Mouse (Mus musculus) adrenal gland, adult (tissue): ENCODE data around the gene Myh14.

Experiments
- DNase-seq, 2 experiments: peaks; one replicate each; pipeline ENCODE4 v3.0.0; 2022 to 2023; ENCODE audit warnings: low spot score in 1 of 2; ENCODE audit not compliant: inconsistent age in 2 of 2

Myh14 gene

DNA sequence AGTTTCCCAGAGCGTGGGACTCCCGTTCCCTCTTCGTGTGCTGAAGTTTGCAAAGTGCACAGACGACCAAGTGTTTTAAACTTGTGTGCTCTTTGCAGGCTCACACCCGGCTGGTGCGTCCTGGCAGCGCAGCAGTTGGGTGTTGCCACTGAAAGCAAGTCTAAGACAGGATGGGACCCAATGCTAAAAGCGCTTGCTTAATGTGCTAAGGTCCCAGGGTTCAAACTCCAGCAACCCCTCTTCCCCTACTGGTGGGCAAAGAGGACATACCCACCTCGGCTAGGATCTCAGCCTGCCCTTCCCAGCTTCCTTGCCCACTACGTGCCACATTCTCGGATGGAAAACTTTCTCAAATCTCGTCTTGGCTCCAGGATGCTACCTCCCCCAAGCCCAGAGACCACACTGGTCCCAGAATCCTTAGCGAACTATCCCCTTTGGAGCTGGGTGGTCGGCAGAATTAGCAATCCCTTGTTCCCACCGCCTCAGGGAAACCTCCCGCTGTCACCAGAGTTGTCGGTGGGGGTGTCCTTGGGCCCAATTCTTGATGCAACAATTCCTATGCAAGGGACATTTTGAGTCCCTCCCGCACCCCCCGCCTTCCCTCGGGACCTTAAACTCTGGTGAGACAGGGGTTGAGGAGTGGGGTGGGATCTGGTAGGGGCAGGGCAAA, 67.3 kb downstream of the Myh14 start:
- DNase-seq, result no peak

DNA sequence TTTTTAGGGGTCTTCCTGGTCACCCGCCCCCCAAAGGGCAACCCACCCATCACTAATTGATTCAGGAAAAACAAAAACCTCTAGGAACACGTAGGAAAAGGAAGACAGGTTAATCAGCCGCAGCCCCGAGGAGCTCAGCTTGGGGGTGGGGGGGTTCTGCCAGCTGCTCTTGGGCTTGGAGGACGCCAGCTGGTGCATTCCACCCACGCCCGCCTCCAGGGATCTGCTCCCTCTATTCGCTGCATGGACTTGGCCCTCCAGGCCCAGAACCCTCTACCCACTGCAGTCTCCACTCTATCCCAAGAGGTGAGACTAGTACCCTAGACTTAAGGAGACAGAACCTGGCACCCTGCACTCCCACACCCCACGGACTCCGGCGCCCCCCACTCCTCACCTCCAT, 68.2 kb downstream of the Myh14 start:
- DNase-seq, result no peak

DNA sequence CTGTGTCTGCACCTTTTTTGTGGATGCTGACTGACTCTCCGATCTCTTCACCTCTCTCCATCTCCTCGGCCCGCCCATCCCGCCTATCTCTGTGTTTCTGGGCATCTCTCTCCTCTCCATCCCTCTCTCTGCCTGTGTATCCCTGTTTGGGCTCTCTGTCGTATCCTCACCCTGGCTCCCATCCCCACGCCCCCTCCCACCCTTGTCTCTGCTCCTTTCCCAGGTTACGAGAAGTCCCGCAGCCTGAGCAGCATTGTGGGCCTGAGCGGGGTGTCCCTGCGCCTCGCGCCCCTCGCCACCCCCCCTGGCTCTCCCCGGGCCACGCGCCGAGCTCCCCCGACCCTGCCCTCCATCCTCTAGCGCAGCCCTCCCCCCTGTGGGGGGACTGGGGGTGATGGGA, 69.0 kb downstream of the Myh14 start:
- DNase-seq, result no peak

DNA sequence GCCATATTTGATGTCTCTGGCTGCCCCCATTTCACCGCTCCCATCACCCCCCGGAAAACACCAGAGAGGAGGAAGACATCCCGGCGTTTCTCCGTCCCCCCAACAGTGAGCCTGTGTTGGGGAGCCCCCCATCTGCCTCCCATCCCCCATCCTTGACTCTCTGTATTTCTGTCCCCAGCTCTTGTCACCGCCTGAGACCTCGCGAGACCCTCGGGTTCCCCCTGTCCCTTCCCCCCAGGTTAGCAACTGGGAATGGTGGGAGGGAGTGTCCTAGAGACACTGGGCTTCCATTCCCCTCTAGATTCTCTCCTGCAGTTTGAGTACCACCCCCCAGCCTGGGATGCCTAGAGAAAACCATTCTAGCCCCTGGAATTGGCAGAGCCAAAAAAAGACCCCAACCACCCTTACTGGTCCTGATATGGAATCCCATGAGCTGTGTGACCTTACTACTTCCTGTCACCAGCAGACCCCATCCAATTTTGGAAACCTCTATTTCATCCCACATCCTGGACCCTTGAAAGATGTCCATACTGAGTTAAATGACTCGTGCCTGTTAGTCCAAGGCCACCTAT, 69.9 kb downstream of the Myh14 start:
- no peak for DNase-seq

DNA sequence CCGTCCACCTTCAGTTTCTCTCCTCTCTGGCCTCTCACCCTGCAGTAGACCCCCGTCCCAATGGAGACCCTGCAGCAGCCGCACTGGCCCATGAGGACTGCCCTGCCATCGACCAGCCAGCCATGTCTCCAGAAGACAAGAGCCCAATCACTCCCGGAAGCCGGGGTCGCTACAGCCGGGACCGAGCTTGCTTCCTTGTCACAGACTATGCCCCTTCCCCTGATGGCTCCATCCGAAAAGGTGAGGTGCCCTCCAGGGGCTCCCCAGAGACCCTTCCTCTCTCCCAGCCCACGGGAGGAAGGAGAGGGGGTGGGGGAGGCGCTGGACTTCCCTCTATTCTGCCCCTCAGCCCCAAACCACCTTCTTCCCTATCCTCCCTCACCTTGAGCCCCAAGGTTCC, 72.3 kb downstream of the Myh14 start:
- DNase-seq, result no peak

DNA sequence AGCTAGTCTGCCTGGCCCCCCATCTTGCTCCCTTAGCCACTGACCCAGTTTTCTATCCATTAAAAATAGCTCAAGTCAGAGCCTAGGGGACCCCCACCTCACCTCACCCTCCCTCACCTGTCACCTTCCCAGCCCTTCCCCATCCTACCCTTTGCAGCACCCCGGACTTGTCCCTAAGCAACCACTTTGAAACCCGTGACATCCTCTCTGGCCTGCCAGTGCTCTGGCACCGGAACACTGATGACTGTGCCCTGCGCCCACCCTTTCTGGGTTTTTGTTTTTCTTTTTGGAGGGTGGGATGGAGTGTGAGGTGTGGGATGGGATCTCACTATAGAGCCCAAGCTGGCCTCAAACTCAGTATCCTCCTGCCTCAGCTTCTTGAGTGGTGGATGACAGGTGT, 73.0 kb downstream of the Myh14 start:
- no peak for DNase-seq

DNA sequence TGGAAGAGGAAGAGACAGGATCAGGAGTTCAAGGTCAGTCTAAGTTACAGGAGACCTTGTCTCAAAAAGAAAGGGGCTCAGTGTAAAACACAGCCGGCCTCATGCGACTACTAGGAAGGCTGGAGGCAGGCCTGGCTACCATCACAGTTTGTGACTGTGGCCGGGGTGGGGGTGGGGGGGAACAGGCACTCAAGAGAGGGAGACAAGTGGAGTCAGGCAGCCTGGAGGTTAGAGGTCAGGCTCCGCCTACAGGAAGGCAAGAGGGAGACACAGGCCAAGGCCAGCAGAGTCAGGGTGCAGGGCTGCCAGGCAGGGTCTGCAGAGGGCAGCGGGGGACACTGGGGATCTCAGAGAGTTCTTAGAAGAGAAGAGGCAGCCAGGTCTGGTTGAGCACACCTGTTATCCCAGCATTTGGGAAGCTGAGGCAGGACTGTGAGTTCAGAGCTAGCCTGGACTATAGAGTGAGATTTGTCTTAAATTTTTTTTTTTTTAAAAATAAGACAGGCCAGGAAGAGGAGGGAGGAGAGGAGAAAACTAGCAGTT, 73.6 kb downstream of the Myh14 start:
- DNase-seq, result no peak

- DNase-seq, result no peak
Observed at GRCm38 (mm10) chr7:44596051-44596450, 74.6 kb downstream of the Myh14 start.

- no peak for DNase-seq
Observed at GRCm38 (mm10) chr7:44595131-44595561, 75.5 kb downstream of the Myh14 start.

GRCm38 (mm10) chr7:44594291-44594690, 76.4 kb downstream of the Myh14 start:
- DNase-seq, result no peak

- DNase-seq, result peak; percentile 88 to 92
Observed at GRCm38 (mm10) chr7:44593775-44594174, 76.9 kb downstream of the Myh14 start.

GRCm38 (mm10) chr7:44593051-44593450, 77.6 kb downstream of the Myh14 start:
- no peak for DNase-seq

DNA sequence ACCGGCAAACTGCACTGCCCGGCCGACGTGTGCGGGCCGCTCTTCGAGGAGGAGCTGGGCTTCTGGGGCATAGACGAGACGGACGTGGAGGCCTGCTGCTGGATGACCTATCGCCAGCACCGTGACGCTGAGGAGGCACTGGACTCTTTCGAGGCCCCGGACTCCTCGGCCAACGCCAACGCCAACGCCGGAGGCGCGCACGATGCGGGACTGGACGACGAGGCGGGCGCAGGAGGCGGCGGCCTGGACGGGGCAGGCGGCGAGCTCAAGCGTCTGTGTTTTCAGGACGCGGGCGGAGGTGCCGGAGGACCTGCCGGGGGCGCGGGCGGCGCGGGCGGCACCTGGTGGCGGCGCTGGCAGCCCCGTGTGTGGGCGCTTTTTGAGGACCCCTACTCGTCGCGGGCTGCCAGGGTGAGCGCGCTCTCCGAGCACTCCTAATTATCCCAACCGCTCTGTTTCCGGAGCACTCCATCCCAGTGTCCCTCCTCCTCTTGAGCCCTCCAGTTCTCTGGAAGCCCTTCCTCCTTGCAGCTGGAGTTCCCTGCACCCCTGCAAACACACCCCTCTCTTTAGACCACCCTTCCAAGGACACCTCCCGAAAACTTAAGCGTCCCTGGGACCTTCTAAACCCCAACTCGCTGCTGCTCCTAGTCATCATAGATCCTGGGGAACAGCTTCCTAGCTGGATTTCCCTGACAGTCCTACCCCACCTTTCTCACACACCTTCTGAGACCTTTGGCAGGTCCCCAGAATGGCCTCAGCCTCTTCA, 79.1 kb downstream of the Myh14 start:
- DNase-seq, result peak in 1 of 2 experiments; percentile 59

DNA sequence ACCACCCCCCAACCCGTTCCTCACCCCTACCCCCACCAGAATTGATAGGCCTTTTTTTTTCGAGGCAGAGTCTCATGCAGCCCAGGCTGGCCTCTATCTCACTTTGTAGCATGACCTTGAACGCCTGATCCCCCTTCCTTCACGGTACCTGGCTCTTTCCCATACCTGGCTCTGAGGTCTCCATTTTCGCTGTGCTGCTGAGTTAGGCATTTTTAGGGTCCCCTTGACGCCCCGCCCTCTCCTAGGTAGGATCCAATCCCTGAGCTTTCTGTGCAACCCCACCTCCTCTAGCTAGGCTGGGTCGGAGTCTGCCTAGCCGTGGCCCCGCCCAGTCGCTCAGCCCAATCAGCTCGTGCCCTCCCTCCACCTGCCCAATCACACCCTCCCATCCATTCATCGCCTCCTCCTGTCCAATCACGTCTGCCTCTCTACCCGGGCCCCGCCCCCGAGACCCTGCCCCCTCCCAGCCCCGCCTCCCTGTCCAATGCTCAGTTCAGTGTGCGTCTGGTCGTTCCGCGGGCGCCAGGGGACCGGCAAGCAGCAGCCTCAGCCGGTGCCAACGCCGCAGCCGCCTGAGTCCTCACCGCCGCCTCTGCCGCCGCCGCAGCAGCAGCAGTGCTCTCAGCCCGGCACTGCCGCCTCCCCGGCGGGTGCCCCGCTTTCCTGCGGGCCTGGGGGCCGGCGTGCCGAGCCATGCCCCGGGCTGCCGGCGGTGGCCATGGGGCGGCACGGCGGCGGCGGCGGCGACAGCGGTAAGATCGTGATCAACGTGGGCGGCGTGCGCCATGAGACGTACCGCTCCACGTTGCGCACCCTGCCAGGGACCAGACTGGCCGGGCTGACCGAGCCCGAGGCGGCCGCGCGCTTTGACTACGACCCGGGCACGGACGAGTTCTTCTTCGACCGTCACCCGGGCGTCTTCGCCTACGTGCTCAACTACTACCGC, 80.0 kb downstream of the Myh14 start, which contains the start of gene Kcnc3:
TSS of gene Kcnc3 (plus strand) at position 263 of the 946 bp plus-strand sequence.
- DNase-seq, result peak; percentile 93 to 94

GRCm38 (mm10) chr7:44589946-44590345, 80.7 kb downstream of the Myh14 start:
- peak in 1 of 2 experiments; percentile 62 for DNase-seq

DNA sequence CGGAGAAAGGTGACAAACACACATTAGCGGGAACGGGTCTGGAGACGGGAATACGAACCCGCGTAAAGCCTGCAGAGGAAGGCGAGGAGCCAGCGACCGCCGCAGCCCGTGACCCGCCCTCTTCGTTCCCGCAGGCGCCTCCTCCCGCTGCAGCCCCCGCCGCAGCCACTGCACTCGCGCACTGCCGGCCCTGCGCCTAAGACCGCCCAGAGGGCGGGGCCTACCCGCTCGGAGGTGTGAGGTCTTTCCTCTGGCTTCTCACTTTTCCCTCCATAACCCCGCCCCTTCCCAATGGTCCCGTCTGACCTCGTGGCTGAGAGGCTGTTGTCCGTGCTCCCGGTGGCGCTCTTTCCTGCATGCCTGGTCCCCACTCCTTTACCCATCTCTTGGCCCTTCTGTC, 81.5 kb downstream of the Myh14 start:
- DNase-seq, result peak; percentile 80 to 83

DNA sequence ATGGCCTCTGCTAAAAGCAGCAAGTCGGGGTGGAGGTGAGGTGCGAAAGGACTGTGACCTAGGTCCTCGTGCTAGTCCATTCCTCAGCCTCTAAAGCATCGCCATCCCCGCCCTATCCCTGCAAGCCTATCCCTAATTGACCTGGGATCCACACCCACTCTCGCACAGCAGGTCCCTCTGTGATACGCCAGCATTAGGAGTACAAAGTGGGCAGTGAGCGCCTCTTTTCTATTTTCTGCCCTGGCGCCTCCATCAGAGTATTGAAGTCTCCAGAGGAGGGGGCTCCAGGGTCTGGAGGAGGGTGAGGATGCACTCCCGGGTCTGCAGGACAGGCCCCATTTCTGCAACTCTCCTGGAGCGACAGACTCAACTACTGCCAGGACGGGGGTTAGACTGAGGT, 82.3 kb downstream of the Myh14 start:
- no peak for DNase-seq

- no peak for DNase-seq
Observed at GRCm38 (mm10) chr7:44587676-44588075, 83.0 kb downstream of the Myh14 start.

DNA sequence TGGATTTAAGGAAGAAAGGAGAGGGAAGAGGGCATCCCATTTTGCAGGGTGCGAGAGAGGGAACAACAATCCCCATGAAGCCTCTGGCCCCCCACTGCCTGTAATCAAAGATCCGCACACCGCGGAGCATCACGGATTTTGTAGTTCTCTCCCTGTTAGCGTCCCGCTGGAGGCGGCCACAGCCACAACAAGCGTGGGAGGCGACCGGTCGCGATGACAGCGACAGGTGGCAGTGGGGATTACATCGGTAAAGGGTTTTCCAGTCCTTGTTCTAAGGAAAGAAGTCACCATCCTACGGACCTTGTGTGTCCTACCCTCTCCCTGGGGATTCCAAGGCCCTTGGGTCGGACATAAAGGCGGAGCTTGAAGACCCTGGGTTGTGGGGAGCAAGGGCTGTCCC, 83.7 kb downstream of the Myh14 start:
- peak; percentile 57 to 78 for DNase-seq

DNA sequence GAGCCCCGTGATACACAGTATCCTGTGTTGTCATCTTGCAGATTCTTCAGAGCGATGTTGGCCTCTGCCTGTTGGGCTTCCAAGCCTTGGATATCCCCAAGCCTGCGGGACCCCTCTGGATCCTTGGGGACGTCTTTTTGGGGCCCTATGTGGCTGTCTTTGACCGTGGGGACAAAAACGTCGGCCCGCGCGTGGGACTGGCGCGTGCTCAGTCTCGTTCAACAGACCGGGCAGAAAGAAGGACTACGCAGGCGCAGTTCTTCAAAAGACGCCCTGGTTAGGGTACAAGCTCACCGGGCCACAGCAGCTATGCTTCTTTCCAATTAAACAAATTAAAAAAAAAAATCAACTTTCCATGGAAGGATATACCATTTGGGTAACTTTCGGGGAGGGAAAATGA, 84.1 kb downstream of the Myh14 start:
- DNase-seq, result no peak

- no peak for DNase-seq
Observed at GRCm38 (mm10) chr7:44585606-44586005, 85.0 kb downstream of the Myh14 start.
